Mouse (Mus musculus): ENCODE results near the gene Armc9. TPM values are rescaled to one million over a fixed set of nuclear protein-coding genes. Genes with fewer than 3 reads are reported as not detected.
A peak's percentile ranks its signal among the peaks of the same experiment; 100 is the strongest.

The Armc9 gene
- total and polyA plus RNA-seq, 3 experiments: 10.9 to 15.5 (median 15.1) TPM

- Histone ChIP-seq H3K27me3 (replicated peaks) (no peaks in the 10 kb centered on the region), H3K27ac (ENCODE audit: insufficient read depth, low read depth) (no peak overlapping the region), H3K9ac (ENCODE audit: insufficient read depth, low read depth) (no peak overlapping the region), H3K4me1 (ENCODE audit: control insufficient read depth in 1 of 2, insufficient read depth in 2 of 2) (peaks cover 16 to 20% of the 10 kb centered on the region in 2 experiments), H3K9me3 (replicated peaks; ENCODE audit: low read length) (no peaks in the 10 kb centered on the region), H3K4me2 (ENCODE audit: insufficient read depth, low read depth, poor library complexity, severe bottlenecking) (peak overlapping the region; percentile 87), H3K4me3 (replicated peaks in 1 of 3; ENCODE audit: low read depth in 2 of 3, low read length in 2 of 3, poor library complexity in 1 of 3) (peak overlapping the region in 1 of 3 experiments; percentile 23), H3K36me3 (replicated peaks in 1 of 2; ENCODE audit: control insufficient read depth in 1 of 2, insufficient read depth in 1 of 2, low read length in 1 of 2) (no peaks in the 10 kb centered on the region), H3K79me2 (replicated peaks; ENCODE audit: control insufficient read depth, extremely low read depth, insufficient read depth, poor library complexity, severe bottlenecking) (no peaks in the 10 kb centered on the region)
- in situ Hi-C loops (cut with MboI; ENCODE audit: low pct_ligation_motif_present, low pct_unique_long_range_greater_than_20kb, low sequenced_read_pairs): no loop called here
- dilution Hi-C loops (cut with MboI; ENCODE audit: extremely low pct_ligation_motif_present, extremely low pct_unique_long_range_greater_than_20kb, low sequenced_read_pairs): no loop called here
- DNase-seq (ENCODE audit: extremely low read depth): no peak
- TF ChIP-seq NRF1 (IDR thresholded peaks at IDR 0.05; ENCODE audit: low read depth, low read length): no peak
- peak; percentile 63; the same call in 1 of the 2 replicates for TF ChIP-seq MAX (IDR thresholded peaks at IDR 0.05; ENCODE audit: low read length)
Observed at GRCm38 (mm10) chr1:86303063-86303872, 148.7 kb downstream of the Armc9 start.

- dilution Hi-C loops (cut with MboI; ENCODE audit: extremely low pct_ligation_motif_present, extremely low pct_unique_long_range_greater_than_20kb, low sequenced_read_pairs): no loop called here
- peaks cover 16 to 20% of the 10 kb centered on the region in 2 experiments for H3K4me1 ChIP-seq (ENCODE audit: control insufficient read depth in 1 of 2, insufficient read depth in 2 of 2)
- no peaks in the 10 kb centered on the region for H3K27me3 ChIP-seq (replicated peaks)
Observed at GRCm38 (mm10) chr1:86303873-86304250, 149.3 kb downstream of the Armc9 start.

GRCm38 (mm10) chr1:86306686-86307085 lies 152.1 kb downstream of the Armc9 start:
- dilution Hi-C loops (cut with MboI; ENCODE audit: extremely low pct_ligation_motif_present, extremely low pct_unique_long_range_greater_than_20kb, low sequenced_read_pairs): no loop called here
- no peak overlapping the region for H3K4me3 ChIP-seq (replicated peaks in 1 of 3; ENCODE audit: low read depth in 2 of 3, low read length in 2 of 3, poor library complexity in 1 of 3)
- no peak overlapping the region for H3K27ac ChIP-seq (ENCODE audit: insufficient read depth, low read depth)
- in situ Hi-C loops (cut with MboI; ENCODE audit: low pct_ligation_motif_present, low pct_unique_long_range_greater_than_20kb, low sequenced_read_pairs): no loop called here
- no peak overlapping the region for H3K4me2 ChIP-seq (ENCODE audit: insufficient read depth, low read depth, poor library complexity, severe bottlenecking)
- no peaks in the 10 kb centered on the region for H3K79me2 ChIP-seq (replicated peaks; ENCODE audit: control insufficient read depth, extremely low read depth, insufficient read depth, poor library complexity, severe bottlenecking)
- H3K9me3 ChIP-seq (replicated peaks; ENCODE audit: low read length): no peaks in the 10 kb centered on the region
- H3K9ac ChIP-seq (ENCODE audit: insufficient read depth, low read depth): no peak overlapping the region
- no peak for TF ChIP-seq IRF4 (IDR thresholded peaks at IDR 0.05; ENCODE audit: low read depth, low read length)
- no peak for TF ChIP-seq MXI1 (IDR thresholded peaks at IDR 0.05; ENCODE audit: low read depth, low read length)
- H3K36me3 ChIP-seq (replicated peaks in 1 of 2; ENCODE audit: control insufficient read depth in 1 of 2, insufficient read depth in 1 of 2, low read length in 1 of 2): no peaks in the 10 kb centered on the region
- peaks cover 2 to 7% of the 10 kb centered on the region in 2 experiments for H3K4me1 ChIP-seq (ENCODE audit: control insufficient read depth in 1 of 2, insufficient read depth in 2 of 2)
- DNase-seq (ENCODE audit: extremely low read depth): no peak
- H3K27me3 ChIP-seq (replicated peaks): no peaks in the 10 kb centered on the region

More at GRCm38 (mm10) chr1:86303873-86304250, 149.3 kb downstream of the Armc9 start:
- no peak overlapping the region for H3K4me3 ChIP-seq (replicated peaks in 1 of 3; ENCODE audit: low read depth in 2 of 3, low read length in 2 of 3, poor library complexity in 1 of 3)
- H3K79me2 ChIP-seq (replicated peaks; ENCODE audit: control insufficient read depth, extremely low read depth, insufficient read depth, poor library complexity, severe bottlenecking): no peaks in the 10 kb centered on the region
- H3K27ac ChIP-seq (ENCODE audit: insufficient read depth, low read depth): no peak overlapping the region
- DNase-seq (ENCODE audit: extremely low read depth): no peak
- H3K4me2 ChIP-seq (ENCODE audit: insufficient read depth, low read depth, poor library complexity, severe bottlenecking): no peak overlapping the region
- TF ChIP-seq IRF4 (IDR thresholded peaks at IDR 0.05; ENCODE audit: low read depth, low read length): no peak
- in situ Hi-C loops (cut with MboI; ENCODE audit: low pct_ligation_motif_present, low pct_unique_long_range_greater_than_20kb, low sequenced_read_pairs): no loop called here
- H3K9me3 ChIP-seq (replicated peaks; ENCODE audit: low read length): no peaks in the 10 kb centered on the region
- H3K9ac ChIP-seq (ENCODE audit: insufficient read depth, low read depth): no peak overlapping the region
- no peaks in the 10 kb centered on the region for H3K36me3 ChIP-seq (replicated peaks in 1 of 2; ENCODE audit: control insufficient read depth in 1 of 2, insufficient read depth in 1 of 2, low read length in 1 of 2)

Data from CH12.LX (cell line).